Mouse (Mus musculus) brain, adult 2 months (tissue): ENCODE results near the gene Dync1li1.
"Not testable (repeated sequence)": the region's sequence is repeated elsewhere in the genome, so short reads cannot be mapped to it uniquely, and the experiment has no call there.

Experiments used
- DNase-seq: peaks from one replicate; pipeline ENCODE4 v3.0.0; 2011; ENCODE audit warnings: low read depth, low spot score

Dync1li1 gene

GRCm38 (mm10) chr9:114673626-114674025, 15.0 kb upstream of the Dync1li1 start:
- no peak for DNase-seq

- DNase-seq: no peak
Observed at GRCm38 (mm10) chr9:114678576-114678975, 10.0 kb upstream of the Dync1li1 start.

GRCm38 (mm10) chr9:114679944-114680343, 8.6 kb upstream of the Dync1li1 start:
- peak; percentile 91 for DNase-seq

- DNase-seq: peak; percentile 38
Observed at GRCm38 (mm10) chr9:114680531-114680930, 8.1 kb upstream of the Dync1li1 start.

- DNase-seq: no peak
Observed at GRCm38 (mm10) chr9:114682193-114682592, 6.4 kb upstream of the Dync1li1 start.

- DNase-seq: no peak
Observed at GRCm38 (mm10) chr9:114686245-114686644, 2.3 kb upstream of the Dync1li1 start.

- DNase-seq: peak; percentile 63
Observed at GRCm38 (mm10) chr9:114687639-114688038, 951 bp upstream of the Dync1li1 start.

GRCm38 (mm10) chr9:114688953-114689407, 390 bp downstream of the Dync1li1 start:
- peak; percentile 58 for DNase-seq

- peak; percentile 46 for DNase-seq
Observed at GRCm38 (mm10) chr9:114690119-114690601, 1.6 kb downstream of the Dync1li1 start.

GRCm38 (mm10) chr9:114691112-114691511, 2.5 kb downstream of the Dync1li1 start:
- DNase-seq: no peak

- not testable (repeated sequence) for DNase-seq
Observed at GRCm38 (mm10) chr9:114695662-114696061, 7.1 kb downstream of the Dync1li1 start.

- peak; percentile 70 for DNase-seq
Observed at GRCm38 (mm10) chr9:114697072-114697471, 8.5 kb downstream of the Dync1li1 start.

GRCm38 (mm10) chr9:114697926-114698325, 9.3 kb downstream of the Dync1li1 start:
- peak; percentile 63 for DNase-seq

GRCm38 (mm10) chr9:114699262-114699661, 10.7 kb downstream of the Dync1li1 start:
- DNase-seq: peak; percentile 39

- no peak for DNase-seq
Observed at GRCm38 (mm10) chr9:114699882-114700665, 11.5 kb downstream of the Dync1li1 start.

GRCm38 (mm10) chr9:114701031-114701430, 12.4 kb downstream of the Dync1li1 start:
- no peak for DNase-seq

- DNase-seq: no peak
Observed at GRCm38 (mm10) chr9:114701921-114702320, 13.3 kb downstream of the Dync1li1 start.

- no peak for DNase-seq
Observed at GRCm38 (mm10) chr9:114707805-114708204, 19.2 kb downstream of the Dync1li1 start.

- peak; percentile 71 for DNase-seq
Observed at GRCm38 (mm10) chr9:114710345-114710744, 21.8 kb downstream of the Dync1li1 start.

GRCm38 (mm10) chr9:114713481-114713880, 24.9 kb downstream of the Dync1li1 start:
- DNase-seq: no peak

GRCm38 (mm10) chr9:114716677-114717331, 28.2 kb downstream of the Dync1li1 start:
- DNase-seq: no peak

- peak; percentile 64 for DNase-seq
Observed at GRCm38 (mm10) chr9:114727315-114727714, 38.7 kb downstream of the Dync1li1 start.

GRCm38 (mm10) chr9:114728432-114728831, 39.8 kb downstream of the Dync1li1 start:
- peak; percentile 32 for DNase-seq
